Mouse (Mus musculus) MEL (cell line): ENCODE data around the gene St8sia2. TPM values are rescaled to one million over a fixed set of nuclear protein-coding genes. Genes with fewer than 3 reads are reported as not detected.

ENCODE experiments used
- DNase-seq: peaks from one replicate; pipeline ENCODE4 v3.0.0; 2011; ENCODE audit warnings: low read depth, low spot score
- H3K27ac ChIP-seq: 2 replicates; pipeline ENCODE4 v1.5.1; 2012; ENCODE audit warnings: low read depth, mild to moderate bottlenecking, control low read depth, low read length, moderate library complexity; ENCODE audit not compliant: control insufficient read depth
- H3K27me3 ChIP-seq, 2 experiments: fragments of 150-350 bp in 1 of 2; sonication (generic) in 1 of 2; 2 replicates each; pipeline ENCODE4 v1.6.1; 2012; ENCODE audit warnings: low read length in 2 of 2, mild to moderate bottlenecking in 2 of 2, improper control_type of control experiment in 1 of 2, moderate library complexity in 1 of 2; ENCODE audit not compliant: insufficient read depth in 2 of 2, control insufficient read depth in 1 of 2
- H3K36me3 ChIP-seq, 2 experiments: 2 replicates each; pipeline ENCODE4 v1.6.1; 2012 to 2014; ENCODE audit warnings: low read length in 2 of 2, improper control_type of control experiment in 1 of 2, inconsistent platforms in 1 of 2, mild to moderate bottlenecking in 1 of 2; ENCODE audit not compliant: insufficient read depth in 2 of 2, control insufficient read depth in 1 of 2
- H3K4me1 ChIP-seq, 2 experiments: fragments of 150-350 bp in 1 of 2; sonication (generic) in 1 of 2; 2 replicates each; pipeline ENCODE4 v1.6.1; 2012; ENCODE audit warnings: low read length in 2 of 2, improper control_type of control experiment in 1 of 2, mild to moderate bottlenecking in 1 of 2; ENCODE audit not compliant: insufficient read depth in 2 of 2, control insufficient read depth in 1 of 2
- H3K4me3 ChIP-seq, 2 experiments: fragments of 150-350 bp in 1 of 2; sonication (generic) in 1 of 2; 2 replicates each; pipeline ENCODE4 v1.5.1; 2012; ENCODE audit warnings: low read depth in 2 of 2, low read length in 2 of 2, mild to moderate bottlenecking in 2 of 2, moderate library complexity in 2 of 2, control low read depth in 1 of 2, improper control_type of control experiment in 1 of 2; ENCODE audit not compliant: control insufficient read depth in 1 of 2, insufficient read depth in 1 of 2
- H3K79me2 ChIP-seq: 2 replicates; pipeline ENCODE4 v1.6.1; 2012; ENCODE audit warnings: mild to moderate bottlenecking, low read length, moderate library complexity; ENCODE audit not compliant: control insufficient read depth, poor library complexity, insufficient read depth
- H3K9ac ChIP-seq: 2 replicates; pipeline ENCODE4 v1.6.1; 2012; ENCODE audit warnings: low read depth, mild to moderate bottlenecking, control low read depth, low read length, moderate library complexity; ENCODE audit not compliant: control insufficient read depth, poor library complexity, severe bottlenecking
- H3K9me3 ChIP-seq: fragments of 150-350 bp; sonication (generic); replicated peaks from 2 replicates; pipeline ENCODE4 v1.6.1; 2012; ENCODE audit warnings: mild to moderate bottlenecking, low read length, improper control_type of control experiment, moderate library complexity; ENCODE audit not compliant: insufficient read depth
- CHD1 ChIP-seq: IDR thresholded peaks from 2 replicates; pipeline ENCODE4 v1.6.1; 2012; ENCODE audit warnings: low read depth, mild to moderate bottlenecking, inconsistent platforms, low read length, improper control_type of control experiment
- CTCF ChIP-seq, 3 experiments: IDR thresholded peaks in 2 of 3; conservative IDR thresholded peaks in 1 of 3; 2 replicates each; pipeline ENCODE4 v1.5.1; 2011 to 2012; ENCODE audit warnings: low read length in 3 of 3, low read depth in 2 of 3, mild to moderate bottlenecking in 2 of 3, improper control_type of control experiment in 1 of 3, inconsistent platforms in 1 of 3, mixed read lengths in 1 of 3, moderate library complexity in 1 of 3; ENCODE audit not compliant: control insufficient read depth in 1 of 3, insufficient read depth in 1 of 3, poor library complexity in 1 of 3, severe bottlenecking in 1 of 3
- ELF1 ChIP-seq: IDR thresholded peaks from 2 replicates; pipeline ENCODE4 v1.6.1; 2014; ENCODE audit warnings: low read depth, mild to moderate bottlenecking, inconsistent platforms, low read length, improper control_type of control experiment, moderate library complexity
- EP300 ChIP-seq, 2 experiments: IDR thresholded peaks; 2 replicates each; pipeline ENCODE4 v1.6.1; 2011; ENCODE audit warnings: improper control_type of control experiment in 2 of 2, low read length in 2 of 2, low read depth in 1 of 2, mild to moderate bottlenecking in 1 of 2
- HCFC1 ChIP-seq: IDR thresholded peaks from 2 replicates; pipeline ENCODE4 v1.6.1; 2012; ENCODE audit warnings: low read depth, mild to moderate bottlenecking, inconsistent platforms, low read length, improper control_type of control experiment, moderate library complexity
- JUND ChIP-seq: IDR thresholded peaks from 2 replicates; pipeline ENCODE4 v1.6.1; 2011; ENCODE audit warnings: low read depth, mild to moderate bottlenecking, improper control_type of control experiment, low read length
- MAFK ChIP-seq: IDR thresholded peaks from 2 replicates; pipeline ENCODE4 v1.6.1; 2011; ENCODE audit warnings: low read depth, mild to moderate bottlenecking, low read length, improper control_type of control experiment, borderline replicate concordance
- MAX ChIP-seq: IDR thresholded peaks from 2 replicates; pipeline ENCODE4 v1.6.1; 2011; ENCODE audit warnings: low read length, improper control_type of control experiment
- MAZ ChIP-seq: IDR thresholded peaks from 2 replicates; pipeline ENCODE4 v1.6.1; 2012; ENCODE audit warnings: low read depth, mild to moderate bottlenecking, inconsistent platforms, low read length, improper control_type of control experiment
- MEF2A ChIP-seq: IDR thresholded peaks from 2 replicates; pipeline ENCODE4 v1.6.1; 2014; ENCODE audit warnings: low read depth, mild to moderate bottlenecking, inconsistent platforms, low read length, improper control_type of control experiment; ENCODE audit not compliant: poor library complexity, insufficient replicate concordance, severe bottlenecking; ENCODE audit errors: extremely low read depth
- MYB ChIP-seq: IDR thresholded peaks from 2 replicates; pipeline ENCODE4 v1.6.1; 2011; ENCODE audit warnings: mild to moderate bottlenecking, low read depth, low read length, improper control_type of control experiment
- MYC ChIP-seq: IDR thresholded peaks from 2 replicates; pipeline ENCODE4 v1.6.1; 2011; ENCODE audit warnings: low read depth, mild to moderate bottlenecking, low read length, improper control_type of control experiment, moderate library complexity
- NELFE ChIP-seq: IDR thresholded peaks from 2 replicates; pipeline ENCODE4 v1.6.1; 2011; ENCODE audit warnings: low read depth, low read length, improper control_type of control experiment
- NRF1 ChIP-seq: IDR thresholded peaks from 2 replicates; pipeline ENCODE4 v1.6.1; 2014; ENCODE audit warnings: low read depth, mild to moderate bottlenecking, inconsistent platforms, low read length, improper control_type of control experiment, moderate library complexity; ENCODE audit not compliant: poor library complexity, insufficient read depth, severe bottlenecking
- POLR2AphosphoS5 ChIP-seq: IDR thresholded peaks from 2 replicates; pipeline ENCODE4 v1.6.1; 2012; ENCODE audit warnings: low read depth, borderline replicate concordance, mild to moderate bottlenecking, inconsistent platforms, low read length, moderate library complexity, mixed read lengths
- RCOR1 ChIP-seq: IDR thresholded peaks from 2 replicates; pipeline ENCODE4 v1.6.1; 2012; ENCODE audit warnings: low read depth, mild to moderate bottlenecking, inconsistent platforms, low read length, improper control_type of control experiment
- SMC3 ChIP-seq: IDR thresholded peaks from 2 replicates; pipeline ENCODE4 v1.6.1; 2011; ENCODE audit warnings: low read depth, low read length, improper control_type of control experiment
- USF1 ChIP-seq: IDR thresholded peaks from 2 replicates; pipeline ENCODE4 v1.6.1; 2014; ENCODE audit warnings: low read depth, mild to moderate bottlenecking, inconsistent platforms, low read length, improper control_type of control experiment, moderate library complexity
- USF2 ChIP-seq, 2 experiments: IDR thresholded peaks; 2 replicates each; pipeline ENCODE4 v1.6.1; 2011 to 2012; ENCODE audit warnings: improper control_type of control experiment in 2 of 2, low read length in 2 of 2, borderline replicate concordance in 1 of 2, inconsistent platforms in 1 of 2, low read depth in 1 of 2, mild to moderate bottlenecking in 1 of 2; ENCODE audit not compliant: insufficient read depth in 1 of 2
- ZC3H11A ChIP-seq: IDR thresholded peaks from 2 replicates; pipeline ENCODE4 v1.6.1; 2012; ENCODE audit warnings: low read depth, mild to moderate bottlenecking, inconsistent platforms, low read length, improper control_type of control experiment
- ZMIZ1 ChIP-seq: IDR thresholded peaks from 2 replicates; pipeline ENCODE4 v1.6.1; 2012; ENCODE audit warnings: low read depth, mild to moderate bottlenecking, inconsistent platforms, low read length, improper control_type of control experiment, moderate library complexity
- ZNF384 ChIP-seq: IDR thresholded peaks from 2 replicates; pipeline ENCODE4 v1.6.1; 2012; ENCODE audit warnings: low read depth, mild to moderate bottlenecking, inconsistent platforms, low read length, improper control_type of control experiment
- polyA plus RNA-seq, 2 experiments: library from polyadenylated mRNA; stranded (reverse) in 1 of 2; unstranded in 1 of 2; fragments of >175 nt in 1 of 2; fragments of >200 nt in 1 of 2; gene quantifications; 2 replicates each; pipeline versions ENCODE4 v1.2.1 to v1.2.4; 2012; ENCODE audit warnings: low replicate concordance in 2 of 2, low read depth in 1 of 2; ENCODE audit not compliant: insufficient read length in 2 of 2, insufficient read depth in 1 of 2, missing spikeins in 1 of 2
- total RNA-seq: library from RNA; depleted of rRNA; stranded (reverse); fragments of 300-350 nt; gene quantifications from 2 replicates; pipeline ENCODE4 v1.2.3, GENCODE M21; 2012

St8sia2 gene
- total and polyA plus RNA-seq, 3 experiments: not detected

GRCm38 (mm10) chr7:74016613-74017012 lies 3.1 kb upstream of the St8sia2 start:
- no peaks in the 10 kb centered on the region for H3K27me3 ChIP-seq
- no peaks in the 10 kb centered on the region for H3K9me3 ChIP-seq
- H3K79me2 ChIP-seq: no peaks in the 10 kb centered on the region
- TF ChIP-seq POLR2AphosphoS5: no peak
- TF ChIP-seq USF1: no peak
- TF ChIP-seq MAZ: no peak
- no peak for TF ChIP-seq MAFK
- no peak for TF ChIP-seq ZMIZ1
- TF ChIP-seq CTCF (IDR thresholded peaks at IDR 0.05 in 2 of 3, conservative IDR thresholded peaks at IDR 0.05 in 1 of 3; ENCODE audit: control insufficient read depth in 1 of 3, insufficient read depth in 1 of 3, low read depth in 2 of 3, low read length in 3 of 3, poor library complexity in 1 of 3, severe bottlenecking in 1 of 3): peak in 1 of 3 experiments; percentile 2; a peak in 1 of 6 replicates
- TF ChIP-seq MYB: no peak
- no peak for TF ChIP-seq NRF1
- no peaks in the 10 kb centered on the region for H3K4me1 ChIP-seq
- no peak overlapping the region for H3K4me3 ChIP-seq
- H3K27ac ChIP-seq: no peak overlapping the region
- no peak overlapping the region for H3K9ac ChIP-seq
- H3K36me3 ChIP-seq: no peaks in the 10 kb centered on the region
- DNase-seq: peak; percentile 6

GRCm38 (mm10) chr7:74012858-74013600 lies 461 bp downstream of the St8sia2 start:
- no peak overlapping the region for H3K9ac ChIP-seq
- TF ChIP-seq CHD1: no peak
- no peak for TF ChIP-seq POLR2AphosphoS5
- no peak for TF ChIP-seq NELFE
- TF ChIP-seq SMC3: no peak
- DNase-seq: no peak
- no peaks in the 10 kb centered on the region for H3K79me2 ChIP-seq
- H3K27ac ChIP-seq: no peak overlapping the region
- no peaks in the 10 kb centered on the region for H3K27me3 ChIP-seq
- no peaks in the 10 kb centered on the region for H3K9me3 ChIP-seq
- no peak overlapping the region for H3K4me3 ChIP-seq
- H3K36me3 ChIP-seq: no peaks in the 10 kb centered on the region
- no peaks in the 10 kb centered on the region for H3K4me1 ChIP-seq

- Histone ChIP-seq H3K27ac (no peak overlapping the region), H3K9ac (no peak overlapping the region), H3K36me3 (no peaks in the 10 kb centered on the region), H3K79me2 (no peaks in the 10 kb centered on the region), H3K27me3 (no peaks in the 10 kb centered on the region), H3K4me1 (no peaks in the 10 kb centered on the region), H3K9me3 (no peaks in the 10 kb centered on the region), H3K4me3 (no peak overlapping the region)
- no peak for DNase-seq
- TF ChIP-seq POLR2AphosphoS5 (no peak), USF2 (IDR thresholded peaks at IDR 0.05; ENCODE audit: borderline replicate concordance in 1 of 2, insufficient read depth in 1 of 2, low read depth in 1 of 2, low read length in 2 of 2) (no peak), ELF1 (no peak), ZC3H11A (no peak), JUND (no peak), MEF2A (no peak), MYC (no peak), HCFC1 (no peak), RCOR1 (no peak), EP300 (IDR thresholded peaks at IDR 0.05; ENCODE audit: low read depth in 1 of 2, low read length in 2 of 2) (no peak), ZNF384 (no peak), ZMIZ1 (no peak), MAX (no peak), MAZ (no peak)
Observed at GRCm38 (mm10) chr7:74011976-74012857, 1.3 kb downstream of the St8sia2 start.
